Mouse (Mus musculus) thymus, postnatal 10 days (tissue): Measurements from ENCODE around the gene Fcgr1.
"Not testable (repeated sequence)": the region's sequence is repeated elsewhere in the genome, so short reads cannot be mapped to it uniquely, and the experiment has no call there.

Source experiments
- DNase-seq, 2 experiments: peaks; one replicate each; pipeline ENCODE4 v3.0.0; 2021; ENCODE audit warnings: low spot score in 2 of 2

Fcgr1 gene

GRCm38 (mm10) chr3:96293787-96294186 lies at the start of gene Fcgr1:
Gene Fcgr1 (minus strand): TSS chr3:96293969.
- DNase-seq: no peak

GRCm38 (mm10) chr3:96342652-96343051 lies 48.9 kb upstream of the Fcgr1 start:
- DNase-seq: not testable (repeated sequence)

- DNase-seq: not testable (repeated sequence)
Observed at GRCm38 (mm10) chr3:96342100-96342499, 48.3 kb upstream of the Fcgr1 start.

GRCm38 (mm10) chr3:96340611-96341312 lies 47.0 kb upstream of the Fcgr1 start:
- DNase-seq: peak in 1 of 2 experiments; percentile 31

- no peak for DNase-seq
Observed at GRCm38 (mm10) chr3:96338849-96339480, 45.2 kb upstream of the Fcgr1 start.

GRCm38 (mm10) chr3:96338043-96338442 lies 44.3 kb upstream of the Fcgr1 start:
- DNase-seq: no peak

GRCm38 (mm10) chr3:96337269-96337668 lies 43.5 kb upstream of the Fcgr1 start:
- DNase-seq: peak in 1 of 2 experiments; percentile 1

- peak in 1 of 2 experiments; percentile 1 for DNase-seq
Observed at GRCm38 (mm10) chr3:96336636-96337035, 42.9 kb upstream of the Fcgr1 start.

- DNase-seq: no peak
Observed at GRCm38 (mm10) chr3:96335591-96335990, 41.8 kb upstream of the Fcgr1 start.

GRCm38 (mm10) chr3:96335163-96335550 lies 41.4 kb upstream of the Fcgr1 start:
- DNase-seq: no peak

GRCm38 (mm10) chr3:96334175-96335162 lies 40.7 kb upstream of the Fcgr1 start:
- no peak for DNase-seq

- no peak for DNase-seq
Observed at GRCm38 (mm10) chr3:96333396-96334174, 39.8 kb upstream of the Fcgr1 start.

- peak in 1 of 2 experiments; percentile 49 for DNase-seq
Observed at GRCm38 (mm10) chr3:96332631-96333395, 39.0 kb upstream of the Fcgr1 start.

GRCm38 (mm10) chr3:96332000-96332399 lies 38.2 kb upstream of the Fcgr1 start:
- no peak for DNase-seq

GRCm38 (mm10) chr3:96331438-96331837 lies 37.7 kb upstream of the Fcgr1 start:
- DNase-seq: no peak

- no peak for DNase-seq
Observed at GRCm38 (mm10) chr3:96330603-96331002, 36.8 kb upstream of the Fcgr1 start.

GRCm38 (mm10) chr3:96330181-96330580 lies 36.4 kb upstream of the Fcgr1 start:
- no peak for DNase-seq

- DNase-seq: no peak
Observed at GRCm38 (mm10) chr3:96328730-96329387, 35.1 kb upstream of the Fcgr1 start.

GRCm38 (mm10) chr3:96328060-96328729 lies 34.4 kb upstream of the Fcgr1 start:
- DNase-seq: not testable (repeated sequence)
